Mouse (Mus musculus): ENCODE measurements around the gene Zbtb6. TPM values are rescaled to one million over a fixed set of nuclear protein-coding genes. Genes with fewer than 3 reads are reported as not detected.

Gene Zbtb6
- 0.28 and 0.71 TPM in 2 replicates for polyA plus RNA-seq (2012; rRNA removed)

DNA sequence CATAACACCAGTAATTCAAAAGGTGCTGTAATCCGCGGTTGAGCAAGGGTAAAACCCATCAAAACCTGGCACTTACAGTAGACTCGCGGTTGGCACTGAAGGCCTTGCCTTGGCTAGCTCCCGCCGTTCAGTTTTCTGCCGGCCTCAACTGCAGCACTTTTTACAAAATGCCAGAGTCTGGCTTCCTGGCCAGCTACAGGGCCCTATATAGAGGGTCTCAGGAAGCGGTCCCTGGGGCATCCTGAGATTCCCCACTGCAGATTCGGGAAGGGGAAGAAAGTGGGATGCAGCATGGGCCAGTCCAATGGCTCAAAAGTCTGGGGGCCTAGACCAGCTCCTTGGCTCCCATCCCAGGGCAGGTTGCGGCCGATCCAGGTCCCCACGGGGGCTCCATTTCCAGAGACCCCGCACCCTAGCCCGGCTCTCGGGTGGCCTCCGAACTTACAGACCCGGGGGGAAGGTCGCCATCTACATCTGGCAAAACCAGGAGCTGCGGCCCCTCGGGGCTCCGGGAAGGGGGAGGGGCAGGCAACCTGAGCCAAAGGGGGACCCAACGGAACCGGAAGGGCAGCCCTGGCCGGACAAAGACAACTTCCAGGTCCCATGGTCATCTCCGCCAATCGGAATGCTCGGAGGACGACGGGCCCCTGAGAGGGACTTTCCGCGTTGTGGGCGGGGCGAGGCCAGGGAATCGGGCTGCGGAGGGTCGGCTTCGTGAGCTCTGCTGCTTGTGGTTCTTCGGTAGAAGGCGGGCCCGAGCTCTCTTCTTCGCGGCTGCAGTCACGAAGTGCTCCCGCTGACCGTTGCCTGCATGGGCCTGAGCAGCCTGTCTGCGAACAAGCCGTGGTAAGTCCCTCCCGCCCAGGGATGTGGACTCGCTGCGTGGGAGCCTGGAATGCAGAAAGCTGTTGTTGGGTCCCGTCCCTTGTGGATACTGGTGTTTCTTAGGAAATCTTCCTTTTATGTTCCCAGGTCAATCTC lies at the start of gene Zbtb6, which contains the start of the genes Zbtb26 and Rabgap1:
Gene Zbtb6, minus strand, starts transcription at position 561 of the 981 bp plus-strand sequence.
Gene Zbtb26, minus strand, starts transcription at position 525 of the 981 bp plus-strand sequence.
Gene Rabgap1, plus strand, starts transcription at position 669 of the 981 bp plus-strand sequence.
- H3K4me3 ChIP-seq (ENCODE audit: low read depth, low read length), result peak within 1 kb of the TSS; percentile 86
- no peaks in the 10 kb centered on the region for H3K4me1 ChIP-seq (ENCODE audit: control insufficient read depth, insufficient read depth, insufficient read length, low read length)
- no peaks in the 10 kb centered on the region for H3K27me3 ChIP-seq (ENCODE audit: control insufficient read depth, insufficient read depth, low read length)
- no peaks in the 10 kb centered on the region for H3K36me3 ChIP-seq (ENCODE audit: control insufficient read depth, insufficient read depth, low read length)
- peak within 1 kb of the TSS; percentile 47 for H3K27ac ChIP-seq (ENCODE audit: insufficient read depth, low read depth, low read length)
- TF ChIP-seq CTCF (IDR thresholded peaks at IDR 0.05; ENCODE audit: extremely low read depth, insufficient read length, insufficient replicate concordance, low read depth, low read length) (no peak), POLR2A (IDR thresholded peaks at IDR 0.05; ENCODE audit: low read depth, low read length) (peak; percentile 0)
- under 1% methylated on average over 51 of the region's 51 CpGs for WGBS

DNA sequence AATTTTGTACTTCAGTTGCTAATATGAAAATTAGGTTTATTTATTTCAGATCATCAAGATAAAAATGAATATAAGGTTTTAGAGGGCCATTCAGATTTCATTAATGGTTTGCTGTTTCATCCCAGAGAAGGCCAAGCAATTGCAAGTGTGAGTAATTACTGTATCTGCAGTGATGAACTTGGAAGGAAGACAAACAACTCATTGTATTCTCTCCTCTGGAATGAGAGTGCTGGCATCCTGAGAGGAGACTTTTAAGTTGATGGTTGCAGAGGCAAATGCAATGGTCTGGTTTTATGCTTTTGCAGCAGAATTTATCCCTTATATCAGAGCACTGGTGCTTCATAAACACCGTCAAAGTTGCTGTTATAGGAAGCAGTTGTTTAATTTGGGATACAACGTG lies 46.0 kb upstream of the Zbtb6 start:
- peaks cover 45% of the 10 kb centered on the region for H3K36me3 ChIP-seq (ENCODE audit: control insufficient read depth, insufficient read depth, low read length)

GRCm38 (mm10) chr2:37486408-37486807 lies 43.4 kb upstream of the Zbtb6 start:
- Histone ChIP-seq H3K27ac (ENCODE audit: insufficient read depth, low read depth, low read length) (no peak overlapping the region), H3K4me1 (ENCODE audit: control insufficient read depth, insufficient read depth, insufficient read length, low read length) (no peaks in the 10 kb centered on the region), H3K36me3 (ENCODE audit: control insufficient read depth, insufficient read depth, low read length) (peaks cover 37% of the 10 kb centered on the region), H3K27me3 (ENCODE audit: control insufficient read depth, insufficient read depth, low read length) (no peaks in the 10 kb centered on the region), H3K4me3 (ENCODE audit: low read depth, low read length) (no peak overlapping the region)
- no peak for TF ChIP-seq CTCF (IDR thresholded peaks at IDR 0.05; ENCODE audit: extremely low read depth, insufficient read length, insufficient replicate concordance, low read depth, low read length)
- TF ChIP-seq POLR2A (IDR thresholded peaks at IDR 0.05; ENCODE audit: low read depth, low read length), result no peak

More for the DNA sequence above, 46.0 kb upstream of the Zbtb6 start:
- Histone ChIP-seq H3K4me3 (ENCODE audit: low read depth, low read length) (no peak overlapping the region), H3K27me3 (ENCODE audit: control insufficient read depth, insufficient read depth, low read length) (no peaks in the 10 kb centered on the region), H3K4me1 (ENCODE audit: control insufficient read depth, insufficient read depth, insufficient read length, low read length) (no peaks in the 10 kb centered on the region), H3K27ac (ENCODE audit: insufficient read depth, low read depth, low read length) (no peak overlapping the region)
- WGBS, result 95% methylated on average over 2 of the region's 2 CpGs
- TF ChIP-seq POLR2A (IDR thresholded peaks at IDR 0.05; ENCODE audit: low read depth, low read length) (no peak), CTCF (IDR thresholded peaks at IDR 0.05; ENCODE audit: extremely low read depth, insufficient read length, insufficient replicate concordance, low read depth, low read length) (no peak)

DNA sequence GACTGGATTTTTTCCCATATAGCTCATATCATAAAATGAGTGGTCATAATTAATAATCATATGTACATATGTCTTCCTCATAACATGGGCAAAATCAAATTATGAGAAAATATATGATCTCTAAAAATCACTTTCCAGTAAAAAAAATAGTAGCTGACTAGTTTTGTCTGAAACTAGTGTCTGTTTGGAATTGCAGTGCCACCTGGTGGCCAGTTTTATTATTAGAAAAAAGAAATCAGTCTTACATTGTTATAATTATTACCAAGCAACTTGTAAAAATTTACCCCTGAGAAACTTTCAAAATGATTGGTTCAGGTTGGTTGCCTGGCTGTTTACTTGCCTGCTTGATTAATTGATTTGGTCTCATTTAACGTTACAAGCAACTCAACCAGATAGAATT lies 42.4 kb upstream of the Zbtb6 start:
- H3K36me3 ChIP-seq (ENCODE audit: control insufficient read depth, insufficient read depth, low read length), result peaks cover 35% of the 10 kb centered on the region
- H3K27ac ChIP-seq (ENCODE audit: insufficient read depth, low read depth, low read length), result no peak overlapping the region
- H3K27me3 ChIP-seq (ENCODE audit: control insufficient read depth, insufficient read depth, low read length), result no peaks in the 10 kb centered on the region
- no peaks in the 10 kb centered on the region for H3K4me1 ChIP-seq (ENCODE audit: control insufficient read depth, insufficient read depth, insufficient read length, low read length)
- TF ChIP-seq CTCF (IDR thresholded peaks at IDR 0.05; ENCODE audit: extremely low read depth, insufficient read length, insufficient replicate concordance, low read depth, low read length) (no peak), POLR2A (IDR thresholded peaks at IDR 0.05; ENCODE audit: low read depth, low read length) (no peak)
- no peak overlapping the region for H3K4me3 ChIP-seq (ENCODE audit: low read depth, low read length)
- 75% methylated on average over 1 of the region's 1 CpGs for WGBS

- no peak for TF ChIP-seq POLR2A (IDR thresholded peaks at IDR 0.05; ENCODE audit: low read depth, low read length)
- TF ChIP-seq CTCF (IDR thresholded peaks at IDR 0.05; ENCODE audit: extremely low read depth, insufficient read length, insufficient replicate concordance, low read depth, low read length), result no peak
- no peak overlapping the region for H3K27ac ChIP-seq (ENCODE audit: insufficient read depth, low read depth, low read length)
- H3K36me3 ChIP-seq (ENCODE audit: control insufficient read depth, insufficient read depth, low read length), result peaks cover 29% of the 10 kb centered on the region
- H3K4me3 ChIP-seq (ENCODE audit: low read depth, low read length), result no peak overlapping the region
- no peaks in the 10 kb centered on the region for H3K27me3 ChIP-seq (ENCODE audit: control insufficient read depth, insufficient read depth, low read length)
- WGBS, result 60% methylated on average over 2 of the region's 2 CpGs
- no peaks in the 10 kb centered on the region for H3K4me1 ChIP-seq (ENCODE audit: control insufficient read depth, insufficient read depth, insufficient read length, low read length)
Observed at GRCm38 (mm10) chr2:37484165-37484564, 41.2 kb upstream of the Zbtb6 start.

- Histone ChIP-seq H3K4me1 (ENCODE audit: control insufficient read depth, insufficient read depth, insufficient read length, low read length) (no peaks in the 10 kb centered on the region), H3K27me3 (ENCODE audit: control insufficient read depth, insufficient read depth, low read length) (no peaks in the 10 kb centered on the region), H3K36me3 (ENCODE audit: control insufficient read depth, insufficient read depth, low read length) (peaks cover 27% of the 10 kb centered on the region), H3K27ac (ENCODE audit: insufficient read depth, low read depth, low read length) (no peak overlapping the region), H3K4me3 (ENCODE audit: low read depth, low read length) (no peak overlapping the region)
- TF ChIP-seq CTCF (IDR thresholded peaks at IDR 0.05; ENCODE audit: extremely low read depth, insufficient read length, insufficient replicate concordance, low read depth, low read length) (no peak), POLR2A (IDR thresholded peaks at IDR 0.05; ENCODE audit: low read depth, low read length) (no peak)
- 70% methylated on average over 2 of the region's 2 CpGs for WGBS
Observed at GRCm38 (mm10) chr2:37480039-37480438, 37.1 kb upstream of the Zbtb6 start.

DNA sequence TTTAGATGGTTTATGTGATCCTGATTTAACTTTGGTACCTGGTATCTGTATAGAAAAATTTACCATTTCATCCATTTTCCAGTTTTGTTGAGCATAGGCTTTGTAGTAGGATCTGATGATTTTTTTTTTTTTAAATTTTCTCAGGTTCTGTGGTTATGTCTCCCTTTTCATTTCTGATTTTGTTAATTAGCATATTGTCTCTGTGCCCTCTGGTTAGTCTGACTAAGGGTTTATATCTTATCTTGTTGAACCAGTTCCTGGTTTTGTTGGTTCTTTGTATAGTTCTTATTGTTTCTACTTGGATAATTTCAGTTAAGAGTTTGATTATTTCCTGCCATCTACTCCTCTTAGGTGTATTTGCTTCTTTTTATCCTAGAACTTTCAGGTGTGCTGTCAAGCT lies 36.6 kb upstream of the Zbtb6 start:
- Histone ChIP-seq H3K4me1 (ENCODE audit: control insufficient read depth, insufficient read depth, insufficient read length, low read length) (no peaks in the 10 kb centered on the region), H3K36me3 (ENCODE audit: control insufficient read depth, insufficient read depth, low read length) (peaks cover 24% of the 10 kb centered on the region), H3K27ac (ENCODE audit: insufficient read depth, low read depth, low read length) (no peak overlapping the region), H3K27me3 (ENCODE audit: control insufficient read depth, insufficient read depth, low read length) (no peaks in the 10 kb centered on the region), H3K4me3 (ENCODE audit: low read depth, low read length) (no peak overlapping the region)
- TF ChIP-seq POLR2A (IDR thresholded peaks at IDR 0.05; ENCODE audit: low read depth, low read length) (no peak), CTCF (IDR thresholded peaks at IDR 0.05; ENCODE audit: extremely low read depth, insufficient read length, insufficient replicate concordance, low read depth, low read length) (no peak)

Measured in small intestine, adult 2 months (tissue).